Mouse (Mus musculus) midbrain, embryonic 11.5 days (tissue): Measurements from ENCODE around the gene Ttll9. TPM values are rescaled to one million over a fixed set of nuclear protein-coding genes. Genes with fewer than 3 reads are reported as not detected.
A peak's percentile ranks its signal among the peaks of the same experiment; 100 is the strongest.

ENCODE experiments used
- ATAC-seq: fragments of 200-750 bp; cut with Nextera tagmentation; 2 replicates; pipeline ENCODE4 v1.8.0; 2017; ENCODE audit warnings: moderate TSS enrichment, moderate library complexity; ENCODE audit not compliant: low FRiP score
- DNase-seq: peaks from one replicate; pipeline ENCODE4 v3.0.0; 2015; ENCODE audit warnings: low spot score; ENCODE audit errors: missing footprints
- H3K27ac ChIP-seq: fragments of 300-500 bp; sonication (generic); 2 replicates; pipeline ENCODE4 v1.5.1; 2014; ENCODE audit warnings: low read depth, low read length
- H3K27me3 ChIP-seq: fragments of 300-500 bp; sonication (generic); 2 replicates; pipeline ENCODE4 v1.6.1; 2014; ENCODE audit warnings: mild to moderate bottlenecking, low read length, moderate library complexity, mixed read lengths; ENCODE audit not compliant: control insufficient read depth, insufficient read depth
- H3K36me3 ChIP-seq: fragments of 300-500 bp; sonication (generic); 2 replicates; pipeline ENCODE4 v1.6.1; 2014; ENCODE audit warnings: mild to moderate bottlenecking, low read length, moderate library complexity, mixed read lengths; ENCODE audit not compliant: control insufficient read depth, insufficient read depth
- H3K4me1 ChIP-seq: fragments of 300-500 bp; sonication (generic); 2 replicates; pipeline ENCODE4 v1.6.1; 2014; ENCODE audit warnings: low read length; ENCODE audit not compliant: control insufficient read depth, insufficient read depth
- H3K4me2 ChIP-seq: fragments of 300-500 bp; sonication (generic); 2 replicates; pipeline ENCODE4 v1.6.1; 2014; ENCODE audit warnings: mild to moderate bottlenecking, moderate library complexity
- H3K4me3 ChIP-seq: fragments of 300-500 bp; sonication (generic); 2 replicates; pipeline ENCODE4 v1.5.1; 2014; ENCODE audit warnings: low read depth, low read length
- H3K9ac ChIP-seq: fragments of 300-500 bp; sonication (generic); 2 replicates; pipeline ENCODE4 v1.6.1; 2014; ENCODE audit warnings: low read length
- H3K9me3 ChIP-seq: fragments of 300-500 bp; sonication (generic); 2 replicates; pipeline ENCODE4 v1.6.1; 2016; ENCODE audit warnings: low read length; ENCODE audit not compliant: control insufficient read depth
- WGBS: fragments of 180-500 bp; shearing (Covaris S2); extraction: QIAGEN DNeasy Blood & Tissue Kit; methylation state at CpG from one replicate; pipeline ENCODE4 v1.1.7; 2014; 5-methylcytosine and 5-hydroxymethylcytosine counted together
- polyA plus RNA-seq: library from polyadenylated mRNA; unstranded; fragments of >200 nt; fragmentation: Nextera tagmentation; extraction: Ambion mirVana; gene quantifications from 2 replicates; pipeline ENCODE4 v1.2.1, GENCODE M21; 2014

The Ttll9 gene
- polyA plus RNA-seq, 1 experiment from 2014 or later, result 1.1 TPM

DNA sequence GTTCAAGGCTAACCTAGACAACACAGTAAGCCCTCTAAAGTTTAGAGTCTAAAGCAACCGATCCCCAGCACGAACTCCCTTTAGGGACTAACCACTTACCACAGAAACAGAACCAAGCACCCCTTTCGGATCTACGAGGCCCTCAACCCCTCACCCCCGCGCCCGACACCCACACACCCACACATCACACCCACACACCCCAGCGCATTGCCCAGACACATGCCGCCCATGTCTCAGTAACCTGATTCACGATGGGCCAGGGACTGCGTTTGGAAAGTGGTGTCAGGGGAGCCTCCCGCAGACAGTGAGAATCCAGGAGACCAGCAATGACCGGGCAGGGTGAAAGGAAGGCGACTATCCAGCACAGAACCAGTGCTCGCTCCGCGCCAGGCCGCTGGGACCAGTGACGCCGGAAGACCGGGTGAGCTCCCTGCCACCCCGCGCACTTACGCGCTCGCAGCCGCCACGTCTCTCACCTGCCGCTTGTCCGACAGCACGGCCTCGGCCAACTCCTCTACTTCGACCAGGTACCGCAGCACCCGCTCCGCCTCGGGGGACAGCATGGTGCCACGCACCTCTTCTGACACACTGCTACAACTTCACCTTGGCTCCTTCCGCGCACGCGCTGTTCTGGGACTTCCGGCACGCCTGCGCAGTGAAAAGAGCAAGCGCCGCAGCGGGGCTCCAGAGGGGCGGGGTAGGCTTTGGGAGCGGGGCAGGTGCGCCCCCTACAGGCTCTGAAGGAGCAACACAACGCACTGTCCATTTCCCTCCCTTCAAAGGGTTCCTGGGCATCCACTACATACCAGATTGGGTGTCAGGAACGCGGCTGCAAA lies 52.7 kb downstream of the Ttll9 start, which contains the start of gene Pdrg1:
TSS of gene Pdrg1 (minus strand) at position 670 of the 836 bp plus-strand sequence.
- Histone ChIP-seq H3K4me3 (peak within 1 kb of the TSS; percentile 92), H3K9ac (peak within 1 kb of the TSS; percentile 87), H3K27me3 (no peaks in the 10 kb centered on the region), H3K4me2 (peak within 1 kb of the TSS; percentile 92), H3K4me1 (peaks cover 6% of the 10 kb centered on the region), H3K9me3 (no peaks in the 10 kb centered on the region), H3K27ac (no peak within 1 kb of the TSS), H3K36me3 (peaks cover 5% of the 10 kb centered on the region; the same call in 1 of the 2 replicates)
- peak; percentile 100 for DNase-seq
- WGBS, result 2% methylated on average over 54 of the region's 54 CpGs
- ATAC-seq, result peak; percentile 97

DNA sequence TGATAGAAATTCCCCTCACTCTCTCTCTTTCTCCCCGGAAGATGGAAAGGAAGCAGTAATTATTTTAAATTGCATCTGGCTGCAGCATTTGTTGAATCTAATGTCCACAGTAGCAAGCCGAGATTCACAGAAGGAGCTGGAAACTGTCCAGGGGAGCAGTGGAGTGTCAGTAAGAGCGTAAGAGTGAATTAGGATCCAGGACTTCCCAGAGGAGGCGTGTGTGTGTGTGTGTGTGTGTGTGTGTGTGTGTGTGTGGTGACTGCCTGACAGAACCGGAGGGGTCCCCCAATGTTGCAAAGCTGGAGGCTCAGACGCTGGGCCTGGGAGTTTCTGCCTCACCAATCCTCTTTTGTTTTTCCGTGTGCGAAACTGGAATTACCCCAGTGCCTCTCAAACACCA lies 53.5 kb downstream of the Ttll9 start:
- 51% methylated on average over 8 of the region's 8 CpGs for WGBS
- Histone ChIP-seq H3K36me3 (peaks cover 5% of the 10 kb centered on the region; the same call in 1 of the 2 replicates), H3K4me1 (peaks cover 6% of the 10 kb centered on the region), H3K4me2 (no peak overlapping the region), H3K27ac (no peak overlapping the region), H3K9me3 (no peaks in the 10 kb centered on the region), H3K27me3 (no peaks in the 10 kb centered on the region), H3K4me3 (no peak overlapping the region), H3K9ac (no peak overlapping the region)
- ATAC-seq, result no peak
- no peak for DNase-seq

DNA sequence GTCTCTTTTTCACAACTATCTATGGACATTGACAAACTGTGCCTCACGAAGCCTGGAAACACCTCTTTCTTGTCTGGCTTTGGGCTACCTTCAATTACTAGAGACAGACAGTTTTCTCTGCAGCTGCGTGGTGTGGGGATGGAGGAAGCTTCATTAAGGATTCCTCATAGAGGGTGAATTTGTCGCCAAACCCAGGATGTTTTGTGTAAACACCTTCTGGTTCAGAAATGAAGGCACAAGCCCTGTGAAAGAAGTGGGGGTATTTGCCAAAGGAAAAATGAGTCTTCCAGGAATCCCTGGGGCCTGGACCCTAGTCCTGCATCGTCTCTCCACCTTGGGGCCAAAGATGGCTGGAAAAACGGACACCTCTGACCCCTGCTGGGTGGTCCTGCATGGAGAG lies 54.5 kb downstream of the Ttll9 start:
- Histone ChIP-seq H3K36me3 (peaks cover 5% of the 10 kb centered on the region; the same call in 1 of the 2 replicates), H3K27ac (no peak overlapping the region), H3K9ac (no peak overlapping the region), H3K4me1 (peaks cover 6% of the 10 kb centered on the region), H3K27me3 (no peaks in the 10 kb centered on the region), H3K9me3 (no peaks in the 10 kb centered on the region), H3K4me2 (no peak overlapping the region), H3K4me3 (no peak overlapping the region)
- ATAC-seq, result no peak
- DNase-seq, result no peak
- 46% methylated on average over 5 of the region's 5 CpGs for WGBS

DNA sequence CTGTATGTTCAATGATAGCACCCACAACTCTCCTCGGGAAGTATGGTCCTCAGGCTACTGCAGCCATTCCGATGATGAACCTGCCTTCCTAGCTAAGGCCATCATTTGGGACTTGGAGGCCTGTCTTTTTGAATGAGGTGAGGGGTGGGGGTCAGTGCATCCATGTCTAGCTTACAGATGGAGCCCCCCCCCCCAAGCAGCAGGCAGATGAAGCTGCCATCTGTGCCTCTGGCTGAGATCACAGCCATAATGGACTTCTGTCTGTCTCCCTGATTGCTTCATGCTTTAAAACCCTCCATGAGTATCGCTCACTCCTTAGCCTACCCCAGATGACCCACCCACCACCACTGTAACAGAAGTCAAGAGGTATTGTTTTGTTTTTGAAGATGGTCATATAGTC lies 57.1 kb downstream of the Ttll9 start:
- ATAC-seq, result no peak
- H3K27ac ChIP-seq, result no peak overlapping the region
- DNase-seq, result no peak
- H3K9ac ChIP-seq, result no peak overlapping the region
- H3K4me3 ChIP-seq, result no peak overlapping the region
- H3K4me1 ChIP-seq, result peaks cover 3% of the 10 kb centered on the region
- WGBS, result 86% methylated on average over 3 of the region's 3 CpGs
- no peaks in the 10 kb centered on the region for H3K9me3 ChIP-seq
- no peak overlapping the region for H3K4me2 ChIP-seq
- no peaks in the 10 kb centered on the region for H3K27me3 ChIP-seq
- no peaks in the 10 kb centered on the region for H3K36me3 ChIP-seq

DNA sequence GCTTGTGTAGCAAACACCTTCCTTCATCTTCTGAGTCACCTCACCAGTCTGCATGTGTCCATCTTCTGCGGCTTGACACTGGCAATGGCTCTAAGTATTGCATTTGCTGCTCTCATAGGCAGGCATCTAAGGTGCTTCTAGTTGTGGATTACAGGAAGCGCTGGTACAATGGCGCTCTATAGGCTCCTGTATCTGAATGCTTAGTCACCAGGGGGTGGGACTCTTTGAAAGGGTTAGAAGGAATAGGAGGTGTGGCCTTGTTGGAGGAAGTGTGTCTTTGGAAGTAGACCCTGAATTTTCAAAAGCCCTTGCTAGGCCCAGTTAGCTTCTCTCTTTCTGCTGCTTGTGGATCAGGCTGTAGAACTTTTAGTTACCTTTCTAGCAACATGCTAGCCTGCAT lies 58.9 kb downstream of the Ttll9 start:
- DNase-seq (no peak), ATAC-seq (no peak)
- no peak overlapping the region for H3K4me2 ChIP-seq
- H3K36me3 ChIP-seq, result no peaks in the 10 kb centered on the region
- no peak overlapping the region for H3K9ac ChIP-seq
- no peaks in the 10 kb centered on the region for H3K27me3 ChIP-seq
- no peaks in the 10 kb centered on the region for H3K9me3 ChIP-seq
- WGBS, result 67% methylated on average over 3 of the region's 3 CpGs
- H3K4me1 ChIP-seq, result no peaks in the 10 kb centered on the region
- H3K27ac ChIP-seq, result no peak overlapping the region
- no peak overlapping the region for H3K4me3 ChIP-seq

DNA sequence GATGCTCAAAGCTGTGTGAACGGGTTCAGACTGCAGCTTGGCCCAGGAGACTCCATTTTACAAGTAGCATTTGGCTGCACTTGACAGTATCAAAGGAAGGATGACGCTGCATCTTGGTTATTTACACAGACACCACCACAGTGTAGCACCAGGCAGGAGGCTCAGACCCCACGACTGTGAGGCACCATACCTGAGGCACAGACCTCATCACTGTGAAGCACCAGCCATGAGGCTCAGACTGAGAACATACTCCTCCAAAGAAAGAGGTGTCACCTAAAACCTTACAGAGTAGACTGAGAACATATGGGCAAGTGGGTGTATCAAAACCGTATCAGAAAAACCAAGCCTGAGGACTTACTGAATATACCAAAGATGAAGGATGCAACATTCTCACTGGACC lies 60.6 kb downstream of the Ttll9 start:
- Histone ChIP-seq H3K9ac (no peak overlapping the region), H3K4me2 (no peak overlapping the region), H3K27ac (no peak overlapping the region), H3K27me3 (no peaks in the 10 kb centered on the region), H3K9me3 (no peaks in the 10 kb centered on the region), H3K4me1 (no peaks in the 10 kb centered on the region), H3K36me3 (no peaks in the 10 kb centered on the region), H3K4me3 (no peak overlapping the region)
- ATAC-seq (no peak), DNase-seq (no peak)
- 67% methylated on average over 4 of the region's 4 CpGs for WGBS

DNA sequence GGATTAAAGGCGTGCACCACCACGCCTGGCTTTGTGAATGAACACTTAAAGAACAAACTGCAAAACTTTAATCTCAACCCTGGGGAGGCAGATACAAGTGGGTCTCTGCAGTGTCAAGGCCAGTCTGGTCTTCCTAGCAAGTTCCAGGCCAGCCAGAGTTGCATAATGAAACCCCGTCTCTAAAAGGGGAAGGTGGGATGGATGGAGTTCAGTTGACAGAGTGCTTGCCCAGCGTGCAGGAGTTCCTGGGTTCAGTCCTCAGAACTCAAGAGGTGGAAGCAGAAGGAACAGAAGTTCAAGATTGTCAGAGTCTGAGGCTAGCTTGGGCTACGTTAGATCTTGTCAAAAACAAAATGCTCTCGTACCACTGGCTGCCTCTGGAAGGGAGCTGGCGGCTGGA lies 63.8 kb downstream of the Ttll9 start:
- 84% methylated on average over 7 of the region's 7 CpGs for WGBS
- DNase-seq, result no peak
- H3K9me3 ChIP-seq, result no peaks in the 10 kb centered on the region
- H3K4me2 ChIP-seq, result no peak overlapping the region
- H3K4me1 ChIP-seq, result no peaks in the 10 kb centered on the region
- no peak overlapping the region for H3K9ac ChIP-seq
- H3K27ac ChIP-seq, result no peak overlapping the region
- ATAC-seq, result no peak
- H3K27me3 ChIP-seq, result peaks cover 5% of the 10 kb centered on the region
- H3K36me3 ChIP-seq, result no peaks in the 10 kb centered on the region
- no peak overlapping the region for H3K4me3 ChIP-seq

DNA sequence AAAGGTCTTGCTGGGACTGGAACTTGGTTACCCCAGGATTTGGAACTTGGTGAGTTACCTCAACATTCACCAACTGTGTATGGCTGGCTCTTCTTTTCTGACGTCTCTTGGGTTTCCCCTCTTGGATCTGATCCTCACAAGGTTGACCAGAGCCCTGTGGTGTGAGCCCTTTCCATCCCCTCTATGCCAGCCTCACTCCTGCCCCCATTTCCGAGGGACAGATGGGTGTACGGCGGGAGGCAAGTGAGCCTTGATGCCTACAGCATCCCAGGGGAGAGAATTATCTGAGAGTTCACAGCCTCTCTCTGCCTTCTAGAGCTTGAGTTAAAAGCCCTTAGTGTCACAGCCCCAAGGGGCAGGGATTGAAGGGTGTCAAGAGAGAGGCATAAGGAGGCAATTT lies 65.2 kb downstream of the Ttll9 start:
- H3K4me1 ChIP-seq, result peaks cover 6% of the 10 kb centered on the region; the same call in 1 of the 2 replicates
- H3K4me3 ChIP-seq, result no peak overlapping the region
- H3K27me3 ChIP-seq, result peaks cover 15% of the 10 kb centered on the region
- 57% methylated on average over 4 of the region's 4 CpGs for WGBS
- ATAC-seq, result no peak
- H3K27ac ChIP-seq, result no peak overlapping the region
- H3K36me3 ChIP-seq, result no peaks in the 10 kb centered on the region
- H3K9ac ChIP-seq, result no peak overlapping the region
- DNase-seq, result no peak
- H3K9me3 ChIP-seq, result no peaks in the 10 kb centered on the region
- H3K4me2 ChIP-seq, result no peak overlapping the region

DNA sequence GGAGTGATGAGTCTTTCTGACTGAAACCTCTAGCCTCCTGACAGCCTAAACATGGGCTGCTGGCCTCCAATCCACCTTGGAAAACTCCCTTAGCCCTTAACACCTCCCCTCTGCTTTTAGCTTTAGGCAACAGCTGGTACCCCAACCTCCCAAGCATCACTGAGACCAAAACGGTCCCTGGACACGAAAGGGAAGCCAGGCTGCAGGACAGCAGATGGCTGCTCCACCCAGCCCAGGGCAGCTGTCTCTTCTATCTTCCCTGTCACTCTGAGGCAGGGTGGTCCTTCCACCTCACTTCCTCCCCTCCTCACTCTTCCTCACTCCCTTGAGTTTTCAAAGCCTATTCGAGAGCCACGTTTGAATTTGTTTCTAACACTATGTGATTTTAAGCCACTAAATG lies 68.1 kb downstream of the Ttll9 start:
- H3K36me3 ChIP-seq, result no peaks in the 10 kb centered on the region
- no peaks in the 10 kb centered on the region for H3K9me3 ChIP-seq
- ATAC-seq (no peak), DNase-seq (no peak)
- peaks cover 8% of the 10 kb centered on the region; the same call in 1 of the 2 replicates for H3K4me1 ChIP-seq
- H3K4me2 ChIP-seq, result no peak overlapping the region
- WGBS, result 23% methylated on average over 4 of the region's 4 CpGs
- no peak overlapping the region for H3K27ac ChIP-seq
- peaks cover 23% of the 10 kb centered on the region for H3K27me3 ChIP-seq
- H3K9ac ChIP-seq, result no peak overlapping the region
- H3K4me3 ChIP-seq, result no peak overlapping the region
